Mouse (Mus musculus) liver, embryonic 13.5 days (tissue): ENCODE measurements around the gene Gabrb1. TPM values are rescaled to one million over a fixed set of nuclear protein-coding genes. Genes with fewer than 3 reads are reported as not detected.

Experiments
- ATAC-seq: fragments of 200-750 bp; cut with Nextera tagmentation; 2 replicates; pipeline ENCODE4 v1.8.0; 2017; ENCODE audit warnings: low read depth, mild to moderate bottlenecking, moderate number of reproducible peaks, moderate library complexity
- DNase-seq: peaks from one replicate; pipeline ENCODE4 v3.0.0; 2022
- H3K27ac ChIP-seq: fragments of 300-500 bp; sonication (generic); 2 replicates; pipeline ENCODE4 v1.5.1; 2015; ENCODE audit warnings: moderate library complexity, mild to moderate bottlenecking, inconsistent platforms
- H3K27me3 ChIP-seq: fragments of 300-500 bp; sonication (generic); 2 replicates; pipeline ENCODE4 v1.6.1; 2015; ENCODE audit warnings: mild to moderate bottlenecking, inconsistent platforms
- H3K36me3 ChIP-seq: fragments of 300-500 bp; sonication (generic); 2 replicates; pipeline ENCODE4 v1.6.1; 2015; ENCODE audit warnings: mild to moderate bottlenecking, inconsistent platforms
- H3K4me1 ChIP-seq: fragments of 300-500 bp; sonication (generic); replicated peaks from 2 replicates; pipeline ENCODE4 v1.6.1; 2015; ENCODE audit warnings: inconsistent platforms
- H3K4me2 ChIP-seq: fragments of 300-500 bp; sonication (generic); 2 replicates; pipeline ENCODE4 v1.6.1; 2015; ENCODE audit warnings: inconsistent platforms, mild to moderate bottlenecking, moderate library complexity
- H3K4me3 ChIP-seq: fragments of 300-500 bp; sonication (generic); replicated peaks from 2 replicates; pipeline ENCODE4 v1.5.1; 2015; ENCODE audit warnings: mild to moderate bottlenecking, inconsistent platforms
- H3K9ac ChIP-seq: fragments of 300-500 bp; sonication (generic); 2 replicates; pipeline ENCODE4 v1.6.1; 2015; ENCODE audit warnings: mild to moderate bottlenecking, inconsistent platforms
- H3K9me3 ChIP-seq: fragments of 300-500 bp; sonication (generic); replicated peaks from 2 replicates; pipeline ENCODE4 v1.6.1; 2016; ENCODE audit warnings: inconsistent platforms
- WGBS: fragments of 180-500 bp; shearing (Covaris S2); methylation state at CpG from one replicate; pipeline ENCODE4 v1.1.7; 2015; ENCODE audit not compliant: insufficient replicate concordance; 5-methylcytosine and 5-hydroxymethylcytosine counted together
- polyA plus RNA-seq: library from polyadenylated mRNA; unstranded; fragments of >200 nt; fragmentation: Nextera tagmentation; extraction: Ambion mirVana; gene quantifications from 2 replicates; pipeline ENCODE4 v1.2.1, GENCODE M21; 2015

Gene Gabrb1
- polyA plus RNA-seq, 1 experiment from 2014 or later = 0.05 TPM

- DNase-seq = no peak
- no peaks in the 10 kb centered on the region for H3K9me3 ChIP-seq
- WGBS = under 1% methylated on average over 45 of the region's 46 CpGs
Measured at GRCm38 (mm10) chr5:71700468-71701272, 42.8 kb downstream of the Gabrb1 start.

GRCm38 (mm10) chr5:71701273-71701614, 43.3 kb downstream of the Gabrb1 start:
- no peak for ATAC-seq
- DNase-seq = no peak
- Histone ChIP-seq H3K9me3 (no peaks in the 10 kb centered on the region), H3K27ac (no peak overlapping the region), H3K4me1 (no peaks in the 10 kb centered on the region), H3K9ac (no peak overlapping the region), H3K4me3 (peak overlapping the region; percentile 35), H3K27me3 (peaks cover 29% of the 10 kb centered on the region), H3K36me3 (no peaks in the 10 kb centered on the region), H3K4me2 (peak overlapping the region; percentile 53)
- WGBS = 3% methylated on average over 6 of the region's 6 CpGs

More at GRCm38 (mm10) chr5:71700468-71701272, 42.8 kb downstream of the Gabrb1 start:
- Histone ChIP-seq H3K9ac (no peak overlapping the region), H3K36me3 (no peaks in the 10 kb centered on the region), H3K27ac (no peak overlapping the region), H3K4me2 (peak overlapping the region; percentile 53), H3K4me1 (no peaks in the 10 kb centered on the region), H3K4me3 (peak overlapping the region; percentile 35), H3K27me3 (peaks cover 29% of the 10 kb centered on the region)
- peak; percentile 36; the same call in 1 of the 2 replicates for ATAC-seq

- no peak overlapping the region for H3K4me2 ChIP-seq
Measured at GRCm38 (mm10) chr5:71732931-71733792, 75.2 kb downstream of the Gabrb1 start.

GRCm38 (mm10) chr5:71747411-71747810, 89.5 kb downstream of the Gabrb1 start:
- no peak for ATAC-seq
- Histone ChIP-seq H3K27me3 (no peaks in the 10 kb centered on the region), H3K36me3 (no peaks in the 10 kb centered on the region), H3K4me2 (no peak overlapping the region), H3K9ac (no peak overlapping the region), H3K27ac (no peak overlapping the region), H3K4me3 (no peak overlapping the region), H3K4me1 (no peaks in the 10 kb centered on the region), H3K9me3 (no peaks in the 10 kb centered on the region)
- DNase-seq = no peak
- WGBS = 56% methylated on average over 2 of the region's 2 CpGs

More at GRCm38 (mm10) chr5:71732931-71733792, 75.2 kb downstream of the Gabrb1 start:
- Histone ChIP-seq H3K9ac (no peak overlapping the region), H3K4me3 (no peak overlapping the region), H3K27ac (no peak overlapping the region), H3K27me3 (no peaks in the 10 kb centered on the region), H3K36me3 (no peaks in the 10 kb centered on the region), H3K9me3 (no peaks in the 10 kb centered on the region), H3K4me1 (no peaks in the 10 kb centered on the region)
- ATAC-seq = no peak
- DNase-seq = no peak
- WGBS = 66% methylated on average over 8 of the region's 8 CpGs

DNA sequence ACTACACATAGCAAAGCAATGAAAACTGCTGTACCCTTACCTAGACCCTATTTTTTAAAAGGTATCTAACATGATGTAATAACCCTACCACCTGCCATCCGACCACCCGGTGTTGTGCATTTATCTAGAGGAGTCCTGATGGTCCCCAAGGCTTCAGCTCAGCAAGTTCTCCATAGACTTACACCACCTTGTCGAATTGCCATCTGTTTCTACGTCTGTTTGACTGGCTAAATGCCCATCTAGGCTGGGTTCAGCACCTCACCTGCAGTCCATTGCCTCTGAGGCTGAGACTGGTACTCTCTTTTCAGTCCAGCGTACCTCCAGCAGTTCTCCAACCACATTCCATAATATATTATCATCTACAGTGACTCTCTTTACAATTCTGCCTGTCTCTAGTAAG, 96.1 kb downstream of the Gabrb1 start:
- Histone ChIP-seq H3K27me3 (no peaks in the 10 kb centered on the region), H3K4me2 (no peak overlapping the region), H3K9me3 (no peaks in the 10 kb centered on the region), H3K36me3 (no peaks in the 10 kb centered on the region), H3K4me1 (no peaks in the 10 kb centered on the region), H3K9ac (no peak overlapping the region), H3K27ac (no peak overlapping the region), H3K4me3 (no peak overlapping the region)
- WGBS = 42% methylated on average over 5 of the region's 5 CpGs
- no peak for ATAC-seq
- no peak for DNase-seq

- Histone ChIP-seq H3K9me3 (no peaks in the 10 kb centered on the region), H3K27ac (no peak overlapping the region), H3K27me3 (no peaks in the 10 kb centered on the region), H3K9ac (no peak overlapping the region), H3K4me3 (no peak overlapping the region), H3K36me3 (no peaks in the 10 kb centered on the region), H3K4me2 (no peak overlapping the region), H3K4me1 (no peaks in the 10 kb centered on the region)
- 76% methylated on average over 6 of the region's 6 CpGs for WGBS
- ATAC-seq (no peak), DNase-seq (no peak)
Measured at GRCm38 (mm10) chr5:71761105-71761504, 103.2 kb downstream of the Gabrb1 start.

GRCm38 (mm10) chr5:71781514-71782179, 123.7 kb downstream of the Gabrb1 start:
- Histone ChIP-seq H3K4me2 (no peak overlapping the region), H3K27me3 (no peaks in the 10 kb centered on the region), H3K9me3 (no peaks in the 10 kb centered on the region), H3K4me1 (no peaks in the 10 kb centered on the region), H3K9ac (no peak overlapping the region), H3K27ac (no peak overlapping the region), H3K4me3 (no peak overlapping the region), H3K36me3 (no peaks in the 10 kb centered on the region)
- ATAC-seq (no peak), DNase-seq (no peak)
- WGBS = 50% methylated on average over 2 of the region's 2 CpGs

GRCm38 (mm10) chr5:71822862-71823261, 164.9 kb downstream of the Gabrb1 start:
- WGBS = 13% methylated on average over 1 of the region's 1 CpGs
- Histone ChIP-seq H3K27ac (no peak overlapping the region), H3K9me3 (no peaks in the 10 kb centered on the region), H3K27me3 (no peaks in the 10 kb centered on the region), H3K4me3 (no peak overlapping the region), H3K9ac (no peak overlapping the region), H3K4me1 (no peaks in the 10 kb centered on the region), H3K4me2 (no peak overlapping the region), H3K36me3 (no peaks in the 10 kb centered on the region)
- DNase-seq (no peak), ATAC-seq (no peak)

DNA sequence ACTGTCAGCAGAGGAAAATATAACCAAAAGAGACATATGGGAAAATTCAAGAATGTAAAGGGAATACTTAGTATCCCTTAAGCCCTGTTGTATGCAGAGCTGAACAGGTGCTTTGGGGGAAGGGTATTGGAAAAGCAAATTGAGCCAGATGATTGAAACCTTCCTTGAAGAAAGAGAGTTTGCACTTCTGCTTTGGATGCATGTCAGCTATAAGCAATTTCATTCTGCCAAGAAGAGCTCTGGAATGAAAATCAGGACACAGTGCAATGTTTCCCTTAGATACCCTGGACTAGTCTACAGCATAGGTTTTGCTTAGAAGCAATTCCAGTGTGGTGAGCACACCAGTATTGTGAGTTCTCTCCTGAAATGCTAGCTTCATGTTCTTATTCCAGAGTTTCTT, 170.4 kb downstream of the Gabrb1 start:
- ATAC-seq (no peak), DNase-seq (no peak)
- Histone ChIP-seq H3K4me2 (no peak overlapping the region), H3K4me1 (no peaks in the 10 kb centered on the region), H3K9me3 (no peaks in the 10 kb centered on the region), H3K36me3 (no peaks in the 10 kb centered on the region), H3K27ac (no peak overlapping the region), H3K4me3 (no peak overlapping the region), H3K27me3 (no peaks in the 10 kb centered on the region), H3K9ac (no peak overlapping the region)

DNA sequence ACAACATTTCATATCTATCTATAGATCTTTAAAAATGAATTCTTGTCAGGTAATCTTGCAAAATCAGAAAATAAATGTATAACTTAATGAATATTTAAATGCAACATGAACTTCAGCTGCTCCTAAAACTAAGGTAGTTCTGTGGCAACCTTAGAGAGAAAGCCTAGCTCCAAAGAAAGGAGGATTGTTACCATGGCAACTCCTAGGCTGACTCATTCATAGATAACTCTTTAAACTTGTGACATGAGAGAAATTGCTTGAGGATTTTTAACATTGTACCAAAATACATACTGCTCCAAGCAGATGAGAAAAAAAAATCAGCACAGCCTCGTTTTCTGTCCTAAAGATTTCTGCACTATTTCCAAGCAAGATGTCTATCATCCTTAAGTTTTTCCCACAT, 171.1 kb downstream of the Gabrb1 start:
- ATAC-seq (no peak), DNase-seq (no peak)
- H3K9ac ChIP-seq = no peak overlapping the region
- no peaks in the 10 kb centered on the region for H3K4me1 ChIP-seq
- H3K4me2 ChIP-seq = no peak overlapping the region
- no peak overlapping the region for H3K27ac ChIP-seq
- no peak overlapping the region for H3K4me3 ChIP-seq
- no peaks in the 10 kb centered on the region for H3K27me3 ChIP-seq
- 29% methylated on average over 1 of the region's 1 CpGs for WGBS
- no peaks in the 10 kb centered on the region for H3K36me3 ChIP-seq
- H3K9me3 ChIP-seq = no peaks in the 10 kb centered on the region

- H3K9ac ChIP-seq = no peak overlapping the region
- no peak for ATAC-seq
- no peak for DNase-seq
- H3K4me2 ChIP-seq = no peak overlapping the region
- H3K36me3 ChIP-seq = no peaks in the 10 kb centered on the region
- H3K27ac ChIP-seq = no peak overlapping the region
- no peak overlapping the region for H3K4me3 ChIP-seq
- no peaks in the 10 kb centered on the region for H3K27me3 ChIP-seq
- no peaks in the 10 kb centered on the region for H3K4me1 ChIP-seq
- no peaks in the 10 kb centered on the region for H3K9me3 ChIP-seq
- 49% methylated on average over 2 of the region's 2 CpGs for WGBS
Measured at GRCm38 (mm10) chr5:71830342-71830741, 172.4 kb downstream of the Gabrb1 start.
